Mouse (Mus musculus): ENCODE measurements around the gene Itpk1.

The Itpk1 gene

GRCm38 (mm10) chr12:102713153-102713865, 8.6 kb upstream of the Itpk1 start:
- DNase-seq, result no peak

GRCm38 (mm10) chr12:102710851-102711375, 6.2 kb upstream of the Itpk1 start:
- DNase-seq, result peak; percentile 88 to 90

DNA sequence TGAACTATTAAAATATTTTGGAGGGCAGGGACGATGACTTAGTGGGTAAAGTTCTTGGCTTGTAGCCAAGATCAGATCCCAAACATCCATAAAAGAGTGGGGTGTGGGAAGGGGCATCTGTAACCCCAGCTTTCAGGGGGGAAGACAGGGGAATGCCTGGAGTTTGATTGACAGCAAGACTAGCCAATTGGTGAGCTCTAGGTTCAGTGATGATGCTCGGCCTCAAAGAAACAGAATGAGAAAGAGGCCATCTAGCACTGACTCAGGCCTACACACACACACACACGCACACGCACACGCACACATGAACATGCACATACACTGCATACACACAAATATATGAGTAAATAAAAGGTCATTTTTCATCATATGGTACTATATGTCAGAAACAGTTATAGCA, 5.2 kb upstream of the Itpk1 start:
- no peak for DNase-seq

DNA sequence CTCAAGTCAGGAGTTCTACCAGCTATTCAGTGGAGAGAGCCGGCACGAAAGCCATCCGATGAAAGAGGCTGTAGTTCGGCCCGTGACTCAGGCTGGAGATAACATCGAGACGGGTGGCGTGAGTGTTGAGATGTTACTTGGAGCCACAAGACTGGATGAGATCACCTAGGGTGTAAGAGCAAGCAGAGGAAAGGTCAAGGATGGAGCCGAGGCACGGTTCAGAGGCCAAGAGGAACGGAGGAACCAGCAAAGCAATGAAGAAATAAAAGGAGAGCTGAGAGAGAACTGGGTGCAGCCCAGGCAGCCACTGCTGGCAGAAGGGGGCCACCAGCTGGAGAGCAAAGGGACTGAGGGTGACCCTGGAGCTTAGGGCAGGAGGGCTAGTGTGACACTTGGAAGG, 3.5 kb upstream of the Itpk1 start:
- no peak for DNase-seq

DNA sequence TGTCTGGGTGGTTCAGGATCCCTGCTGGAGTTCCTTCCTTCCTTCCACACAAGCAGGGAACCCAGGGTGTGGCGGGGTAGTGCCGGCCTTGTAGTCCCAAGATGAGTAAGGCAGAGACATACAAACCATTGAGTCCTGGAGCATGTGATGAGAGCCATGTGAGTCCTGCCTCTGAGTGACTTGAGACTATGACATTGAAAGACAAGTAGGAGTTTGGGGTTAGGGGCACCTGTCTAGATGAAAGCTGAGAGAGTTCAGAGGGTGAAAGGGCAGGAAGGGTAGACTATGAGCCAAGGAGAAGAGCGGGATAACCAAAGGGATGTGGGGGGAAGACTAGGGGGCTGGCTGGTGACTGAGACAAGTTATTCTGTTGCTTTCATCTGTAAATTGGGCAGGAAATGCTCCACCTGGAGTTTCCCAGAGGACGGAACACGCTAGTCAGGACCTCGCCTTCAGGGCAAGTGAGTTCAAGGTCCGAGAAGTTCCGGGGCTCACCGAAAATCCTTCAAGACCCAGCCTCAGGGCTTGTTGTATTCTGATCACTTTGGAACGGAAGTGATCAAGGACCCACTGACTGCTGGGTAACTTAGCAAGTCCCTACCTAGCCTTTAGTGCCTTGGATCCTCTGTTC, 2.2 kb upstream of the Itpk1 start:
- DNase-seq, result no peak

DNA sequence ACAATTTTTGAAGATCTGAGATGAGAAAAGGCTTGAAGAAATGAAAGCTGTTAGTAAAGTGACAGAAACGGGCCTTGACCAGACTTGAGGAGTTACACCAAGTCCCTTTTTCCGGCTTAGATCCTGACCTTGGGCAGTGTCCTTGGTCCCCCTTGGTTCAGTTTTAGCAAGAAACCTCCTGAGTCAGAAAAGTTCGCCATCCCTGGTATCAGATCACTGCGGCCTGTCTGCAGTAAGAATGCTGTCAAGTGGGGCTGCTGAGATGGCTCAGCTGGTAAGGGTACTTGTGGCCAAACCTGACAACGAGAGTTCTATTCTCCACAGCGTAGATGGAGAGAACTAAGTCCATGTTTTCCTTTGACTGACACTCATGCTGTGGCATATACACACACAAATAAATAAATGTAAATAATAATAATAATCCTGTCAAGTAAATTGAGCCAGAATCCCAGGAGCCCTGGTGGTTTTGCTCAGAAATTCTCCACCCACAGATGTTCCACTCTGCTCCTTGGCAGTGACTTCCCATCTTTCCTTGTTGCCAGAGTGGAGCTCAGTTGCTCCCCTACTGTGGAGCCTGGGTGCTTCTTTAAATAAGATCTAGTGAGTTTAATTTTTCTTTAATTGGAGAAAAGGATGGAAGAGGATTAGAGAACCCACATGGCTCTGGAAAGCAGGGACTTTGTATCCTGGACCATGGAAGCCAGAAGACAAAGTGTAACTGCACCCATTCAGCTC, 1.3 kb upstream of the Itpk1 start:
- no peak for DNase-seq

GRCm38 (mm10) chr12:102705216-102705871, 614 bp upstream of the Itpk1 start:
- peak; percentile 95 to 97 for DNase-seq

DNA sequence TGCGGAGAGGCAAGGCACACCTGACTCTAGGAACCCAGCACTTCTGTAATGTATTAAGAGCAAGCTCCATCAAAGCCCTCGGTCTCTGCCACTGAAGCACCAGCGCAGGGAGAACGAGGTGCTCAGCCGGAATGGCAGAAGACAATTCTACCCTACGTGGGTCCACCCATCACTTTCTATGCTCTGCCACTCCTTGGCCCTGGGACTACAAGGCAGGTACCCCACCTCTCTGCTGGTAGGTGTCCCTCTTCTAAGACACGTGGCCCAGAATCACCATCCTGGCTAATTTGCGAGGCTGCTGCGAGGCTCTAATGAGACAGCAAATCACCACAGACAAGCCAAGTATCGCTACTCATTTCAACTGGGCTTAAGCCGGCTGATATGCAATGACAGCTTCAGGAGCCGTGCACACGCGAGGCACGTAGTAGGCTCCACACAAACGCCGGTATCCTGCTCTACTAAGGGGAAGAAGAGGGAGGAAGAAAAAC, 765 bp downstream of the Itpk1 start:
- DNase-seq, result peak in 1 of 2 experiments; percentile 63

DNA sequence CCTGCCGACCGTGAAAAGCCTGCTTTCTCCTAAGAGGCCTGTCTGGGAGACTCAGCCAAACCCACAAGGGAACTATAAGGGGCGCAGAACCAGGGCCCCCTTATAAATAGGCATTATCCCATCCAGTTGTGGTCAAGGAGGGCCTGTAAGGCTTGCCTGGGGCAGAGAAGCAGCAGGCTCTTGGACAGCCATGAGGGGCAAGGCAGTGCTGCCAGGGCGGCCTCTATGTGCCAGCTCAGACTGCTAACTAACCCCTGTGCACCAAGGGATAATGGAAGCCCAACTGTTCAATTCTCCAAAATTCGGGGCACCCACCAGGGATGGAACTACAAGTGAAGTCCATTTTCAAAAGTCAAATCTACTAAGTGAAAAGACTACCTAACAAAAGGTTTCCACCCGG, 1.3 kb downstream of the Itpk1 start:
- peak; percentile 58 to 67 for DNase-seq

- peak; percentile 56 to 72 for DNase-seq
Observed at GRCm38 (mm10) chr12:102703111-102703412, 1.7 kb downstream of the Itpk1 start.

- DNase-seq, result peak; percentile 77 to 92
Observed at GRCm38 (mm10) chr12:102702356-102703110, 2.2 kb downstream of the Itpk1 start.

GRCm38 (mm10) chr12:102701691-102702207, 3.0 kb downstream of the Itpk1 start:
- no peak for DNase-seq

DNA sequence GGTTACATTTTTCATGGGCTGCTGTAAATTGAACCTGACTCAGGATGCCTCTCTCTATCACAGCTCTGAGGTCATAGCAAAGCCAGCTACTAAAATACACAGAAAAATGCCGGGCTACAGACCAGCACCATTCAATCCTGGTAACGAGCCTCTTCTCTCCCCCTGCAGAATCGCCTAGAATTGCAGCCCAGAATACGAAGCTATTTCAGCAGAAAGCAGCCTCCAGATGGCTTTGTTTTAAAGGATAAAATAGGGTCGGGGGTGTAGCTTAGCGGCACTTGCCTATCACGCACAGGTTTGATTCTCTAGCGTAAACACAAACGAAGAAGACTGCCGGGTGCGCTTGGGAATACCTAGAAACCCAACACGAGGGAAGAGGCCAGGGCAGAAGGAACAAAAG, 4.3 kb downstream of the Itpk1 start:
- DNase-seq, result no peak

DNA sequence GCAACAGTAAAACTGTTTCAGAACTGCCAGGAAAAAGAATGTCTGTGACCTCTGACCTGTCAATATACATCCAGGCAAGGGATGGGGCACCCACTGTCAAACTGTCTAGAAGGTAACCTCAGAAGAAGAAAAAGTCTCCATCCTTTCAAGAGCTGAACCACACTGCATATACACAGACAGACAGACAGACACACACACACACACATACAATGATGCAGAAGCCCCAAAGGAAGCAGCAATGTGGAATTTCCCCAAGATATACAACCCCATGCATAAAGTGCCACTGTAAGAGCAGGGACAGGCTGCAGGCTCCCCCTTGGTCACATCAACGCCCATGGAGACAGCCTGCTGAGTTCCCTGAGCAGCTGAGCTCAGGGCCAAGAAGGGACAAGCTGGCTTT, 5.6 kb downstream of the Itpk1 start:
- no peak for DNase-seq

- DNase-seq, result no peak
Observed at GRCm38 (mm10) chr12:102698089-102698684, 6.5 kb downstream of the Itpk1 start.

DNA sequence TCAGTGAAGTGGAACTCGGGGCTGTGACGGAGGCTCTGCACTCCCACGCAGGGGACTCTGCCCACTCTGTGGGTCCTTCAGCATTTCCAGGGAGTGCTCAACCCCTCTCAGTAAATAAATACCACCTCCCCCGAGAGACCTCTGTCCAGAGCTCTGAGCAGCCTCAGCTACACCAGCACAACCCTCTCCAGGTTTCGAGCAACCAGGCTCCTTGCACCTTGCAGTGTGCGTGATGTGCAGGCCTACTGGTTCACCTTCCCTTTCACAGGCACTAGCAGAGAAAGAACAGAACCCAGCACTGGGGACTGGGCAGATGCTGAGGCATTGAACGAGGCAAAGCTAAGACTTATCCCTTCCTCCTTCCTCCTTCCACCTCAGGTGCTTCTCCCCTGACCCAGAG, 7.3 kb downstream of the Itpk1 start:
- no peak for DNase-seq

DNA sequence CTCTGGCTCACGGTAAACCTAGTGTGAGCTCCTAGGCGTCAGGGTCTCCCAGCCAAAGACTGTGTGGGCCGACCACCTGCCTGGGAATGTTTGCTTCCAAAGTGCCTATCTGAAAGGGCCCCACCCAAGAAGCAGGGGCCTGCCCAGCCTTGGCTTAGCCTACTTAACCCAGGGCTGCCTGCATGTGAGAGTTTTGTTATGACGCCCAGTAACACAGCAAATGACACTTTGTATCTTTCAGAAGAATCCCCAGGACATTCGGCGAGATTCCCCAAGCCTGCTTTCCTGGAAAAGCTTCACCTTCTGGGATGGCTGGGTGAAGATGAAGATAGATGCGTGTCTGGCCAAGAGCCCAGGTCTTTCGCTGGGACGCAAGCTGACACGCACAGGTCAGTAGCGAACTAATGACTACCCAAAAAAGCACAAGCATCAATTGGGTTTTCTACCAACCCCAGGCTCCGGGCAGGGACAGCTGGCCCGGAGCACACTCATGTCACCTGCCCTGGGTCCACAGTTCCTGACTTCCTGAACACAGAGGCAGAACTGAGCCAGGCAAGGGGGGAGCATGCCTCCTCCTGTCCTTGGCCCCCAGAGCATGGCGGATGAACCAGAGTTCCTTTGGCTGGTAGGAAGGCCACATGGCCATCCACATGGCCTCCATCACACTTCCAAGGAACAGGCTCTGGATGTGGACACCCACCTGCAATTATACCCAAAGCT, 7.9 kb downstream of the Itpk1 start:
- DNase-seq, result peak; percentile 47 to 60

- peak in 1 of 2 experiments; percentile 53 for DNase-seq
Observed at GRCm38 (mm10) chr12:102695369-102696239, 9.1 kb downstream of the Itpk1 start.

DNA sequence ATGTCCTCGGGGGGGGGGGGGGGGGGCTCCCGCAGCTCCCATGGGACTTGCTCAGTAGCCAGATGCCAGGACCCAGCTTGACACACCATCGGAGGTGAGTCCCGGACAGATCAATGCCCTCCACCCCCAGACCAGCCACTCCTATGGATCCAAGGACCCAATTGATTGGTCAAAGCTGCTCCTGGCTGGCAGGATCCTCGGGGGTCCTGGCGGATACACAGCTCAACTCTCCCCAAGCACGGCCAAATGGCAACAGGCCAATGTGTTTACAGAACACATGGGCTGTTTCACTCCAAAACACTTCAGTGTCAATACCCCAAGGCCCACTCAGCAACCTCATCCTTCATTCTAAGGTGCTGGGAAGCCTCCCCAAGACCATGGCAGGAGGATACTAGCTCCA, 13.0 kb downstream of the Itpk1 start:
- DNase-seq, result no peak

DNA sequence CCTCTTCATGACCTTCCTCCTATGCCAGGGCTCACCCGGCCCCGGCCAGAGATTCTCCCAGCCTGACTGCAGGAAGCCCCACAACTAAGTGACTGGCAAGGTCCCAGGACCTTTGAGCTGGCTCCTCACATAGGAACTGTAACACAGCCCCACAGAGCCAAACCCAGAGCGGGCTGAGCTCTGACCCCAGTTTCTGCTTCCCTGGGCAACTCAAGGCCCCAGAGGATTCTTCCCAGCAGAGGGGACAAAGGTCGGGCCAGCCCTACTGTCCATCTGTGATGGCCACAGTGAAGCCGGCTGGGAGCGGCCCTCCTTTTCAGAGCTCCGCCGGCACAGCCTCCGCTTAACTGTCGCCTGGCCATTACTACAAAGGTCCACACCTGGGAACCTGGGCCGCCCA, 13.6 kb downstream of the Itpk1 start:
- DNase-seq, result peak in 1 of 2 experiments; percentile 54

All from cerebellum, postnatal 25 days (tissue).